Mouse (Mus musculus): Measurements from ENCODE around the gene Pcnx2. TPM values are rescaled to one million over a fixed set of nuclear protein-coding genes. Genes with fewer than 3 reads are reported as not detected.
A peak's percentile ranks its signal among the peaks of the same experiment; 100 is the strongest.

The Pcnx2 gene
- total RNA-seq (2014; fragmentation: Nextera tagmentation) (not detected in 2 replicates), total RNA-seq (2017) (0.12 and 0.16 TPM in 2 replicates), polyA plus RNA-seq (2012) (not detected in 2 replicates)

DNA sequence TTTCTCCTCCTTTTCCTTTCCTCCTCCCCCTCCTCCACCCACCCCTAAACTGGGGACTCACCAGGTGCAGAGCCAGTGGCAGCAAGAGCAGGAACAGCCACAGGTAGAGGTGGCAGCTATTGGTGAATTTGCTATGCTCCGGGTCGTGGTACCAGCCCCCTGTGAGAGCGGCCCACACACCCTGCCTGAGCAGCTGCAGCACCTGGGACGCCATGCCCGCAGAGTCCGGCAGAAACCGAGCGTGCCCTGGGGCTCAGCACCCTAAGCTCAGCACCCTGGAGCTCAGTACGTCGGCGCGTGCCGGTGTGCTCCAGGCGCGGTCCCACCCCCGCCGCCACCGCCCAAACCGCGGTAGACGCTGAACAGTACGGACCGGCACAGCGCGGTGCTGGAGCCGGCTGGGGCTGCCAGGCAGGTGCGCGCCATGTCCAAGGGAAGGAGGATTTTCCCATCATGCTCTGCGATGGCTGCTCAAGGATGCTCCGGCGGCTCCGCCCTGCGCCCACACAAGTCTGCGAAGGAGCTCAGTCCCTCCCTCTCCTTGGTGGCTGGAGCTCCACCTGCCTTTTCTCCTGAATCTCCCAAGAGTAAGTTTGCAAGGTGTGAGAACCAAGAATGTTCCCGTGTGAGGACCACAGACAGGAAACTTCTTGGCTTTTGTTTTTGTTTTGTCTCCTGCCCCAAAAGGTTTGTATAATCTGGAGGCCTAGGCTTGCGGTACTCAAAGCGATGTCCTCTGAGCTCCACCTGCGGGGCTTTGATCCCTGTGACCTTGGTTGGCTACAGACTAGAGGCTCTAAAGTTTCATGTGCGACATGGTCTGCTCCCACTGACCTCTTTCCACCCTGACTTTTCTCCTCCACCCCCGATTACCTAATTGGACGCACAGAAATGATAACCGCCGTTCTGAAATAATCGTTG is at the start of gene Pcnx2:
Gene Pcnx2 (minus strand): TSS at position 450 of the 921 bp plus-strand sequence.
- TF ChIP-seq CTCF (IDR thresholded peaks at IDR 0.05; ENCODE audit: low read depth, low read length) (no peak), POLR2AphosphoS5 (IDR thresholded peaks at IDR 0.05; ENCODE audit: insufficient replicate concordance, low read depth, low read length) (no peak), GATA1 (IDR thresholded peaks at IDR 0.05; ENCODE audit: borderline replicate concordance, low read length) (no peak), GATA2 (IDR thresholded peaks at IDR 0.05; ENCODE audit: borderline replicate concordance, low read depth, low read length) (no peak), TAL1 (conservative IDR thresholded peaks at IDR 0.05; ENCODE audit: low read depth, low read length) (no peak)
- H3K4me3 ChIP-seq (ENCODE audit: low read depth, low read length) = peak within 1 kb of the TSS; percentile 45; the same call in 1 of the 2 replicates
- H3K4me1 ChIP-seq (ENCODE audit: insufficient read depth, low read depth, low read length) = no peaks in the 10 kb centered on the region
- DNase-seq (ENCODE audit: low spot score) = no peak
- peaks cover 52% of the 10 kb centered on the region for H3K9me3 ChIP-seq (replicated peaks)
- no peaks in the 10 kb centered on the region for H3K36me3 ChIP-seq (replicated peaks)
- ATAC-seq (ENCODE audit: extremely low read depth, insufficient number of reproducible peaks, low FRiP score, poor library complexity, severe bottlenecking) = no peak
- no peaks in the 10 kb centered on the region for H3K27me3 ChIP-seq (ENCODE audit: insufficient read depth, low read length)

DNA sequence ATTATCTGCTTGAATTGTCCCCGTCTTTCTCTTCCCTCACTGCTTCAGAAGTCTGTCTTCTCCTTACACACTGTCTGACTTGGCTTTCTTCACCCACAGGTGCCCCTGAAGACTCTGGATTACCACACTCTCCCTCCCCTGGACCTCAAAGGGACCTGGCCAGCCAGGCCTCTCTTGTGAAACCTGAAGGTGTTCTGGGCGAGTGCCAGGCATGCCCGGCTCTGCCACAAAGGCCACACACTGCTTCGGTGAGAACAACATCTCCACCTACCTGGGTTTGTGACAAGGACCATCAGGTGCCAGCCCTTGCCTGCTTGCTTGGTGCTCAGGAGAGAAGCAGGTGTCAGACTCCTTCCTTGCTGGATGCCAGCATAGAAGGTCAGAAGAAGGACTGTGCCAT is 46.4 kb upstream of the Pcnx2 start:
- peaks cover 92% of the 10 kb centered on the region for H3K9me3 ChIP-seq (replicated peaks)
- no peaks in the 10 kb centered on the region for H3K27me3 ChIP-seq (ENCODE audit: insufficient read depth, low read length)
- no peaks in the 10 kb centered on the region for H3K36me3 ChIP-seq (replicated peaks)
- no peak for ATAC-seq (ENCODE audit: extremely low read depth, insufficient number of reproducible peaks, low FRiP score, poor library complexity, severe bottlenecking)
- H3K4me3 ChIP-seq (ENCODE audit: low read depth, low read length) = no peak overlapping the region
- H3K4me1 ChIP-seq (ENCODE audit: insufficient read depth, low read depth, low read length) = no peaks in the 10 kb centered on the region
- DNase-seq (ENCODE audit: low spot score) = no peak
- TF ChIP-seq TAL1 (conservative IDR thresholded peaks at IDR 0.05; ENCODE audit: low read depth, low read length) = no peak
- TF ChIP-seq GATA2 (IDR thresholded peaks at IDR 0.05; ENCODE audit: borderline replicate concordance, low read depth, low read length) = no peak
- no peak for TF ChIP-seq CTCF (IDR thresholded peaks at IDR 0.05; ENCODE audit: low read depth, low read length)
- TF ChIP-seq POLR2AphosphoS5 (IDR thresholded peaks at IDR 0.05; ENCODE audit: insufficient replicate concordance, low read depth, low read length) = no peak
- TF ChIP-seq GATA1 (IDR thresholded peaks at IDR 0.05; ENCODE audit: borderline replicate concordance, low read length) = no peak

DNA sequence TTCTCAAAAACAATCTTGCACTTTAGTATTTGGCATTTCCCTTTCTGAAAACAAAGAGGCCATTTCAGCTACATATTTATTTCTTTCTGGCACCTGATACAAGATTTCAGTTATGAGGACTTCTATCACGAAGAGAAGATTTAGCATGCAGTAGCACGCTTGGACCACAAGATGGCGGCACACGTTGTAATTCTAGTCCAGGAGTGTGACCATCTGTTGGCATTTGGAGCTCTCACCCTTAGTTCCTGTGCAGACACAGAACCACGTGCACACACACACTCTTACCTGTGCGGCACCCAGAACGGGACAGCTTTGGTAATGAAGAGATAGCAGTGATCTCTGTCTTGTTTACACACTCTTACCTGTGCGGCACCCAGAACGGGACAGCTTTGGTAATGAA is 37.5 kb upstream of the Pcnx2 start:
- no peak for ATAC-seq (ENCODE audit: extremely low read depth, insufficient number of reproducible peaks, low FRiP score, poor library complexity, severe bottlenecking)

DNA sequence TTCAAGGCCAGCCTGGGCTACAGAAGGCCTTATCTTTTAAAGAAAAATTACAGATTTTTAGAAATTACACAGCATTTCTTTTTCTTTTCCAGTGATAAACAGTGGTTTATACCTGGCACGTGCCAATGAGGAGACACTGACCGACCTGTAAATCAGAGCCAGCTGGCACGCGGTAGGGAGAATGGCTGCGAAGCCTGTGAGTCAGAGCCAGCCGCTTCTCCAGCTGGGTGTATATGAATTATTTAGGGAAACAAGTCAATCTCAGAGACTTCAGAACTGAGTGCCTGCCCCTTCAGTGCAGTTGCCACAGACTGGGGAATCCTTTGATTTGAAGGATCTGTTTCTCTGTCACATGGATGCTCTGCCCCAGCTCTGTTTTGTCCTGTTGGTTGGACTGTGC is 33.7 kb upstream of the Pcnx2 start:
- no peak for DNase-seq (ENCODE audit: low spot score)
- ATAC-seq (ENCODE audit: extremely low read depth, insufficient number of reproducible peaks, low FRiP score, poor library complexity, severe bottlenecking) = no peak
- no peak overlapping the region for H3K4me3 ChIP-seq (ENCODE audit: low read depth, low read length)

More for the DNA sequence above, 37.5 kb upstream of the Pcnx2 start:
- no peak overlapping the region for H3K4me3 ChIP-seq (ENCODE audit: low read depth, low read length)
- TF ChIP-seq TAL1 (conservative IDR thresholded peaks at IDR 0.05; ENCODE audit: low read depth, low read length) (no peak), POLR2AphosphoS5 (IDR thresholded peaks at IDR 0.05; ENCODE audit: insufficient replicate concordance, low read depth, low read length) (no peak), CTCF (IDR thresholded peaks at IDR 0.05; ENCODE audit: low read depth, low read length) (no peak), GATA2 (IDR thresholded peaks at IDR 0.05; ENCODE audit: borderline replicate concordance, low read depth, low read length) (no peak), GATA1 (IDR thresholded peaks at IDR 0.05; ENCODE audit: borderline replicate concordance, low read length) (no peak)
- DNase-seq (ENCODE audit: low spot score) = no peak
- H3K27me3 ChIP-seq (ENCODE audit: insufficient read depth, low read length) = no peaks in the 10 kb centered on the region
- H3K36me3 ChIP-seq (replicated peaks) = no peaks in the 10 kb centered on the region
- H3K4me1 ChIP-seq (ENCODE audit: insufficient read depth, low read depth, low read length) = no peaks in the 10 kb centered on the region
- peaks cover 84% of the 10 kb centered on the region for H3K9me3 ChIP-seq (replicated peaks)

DNA sequence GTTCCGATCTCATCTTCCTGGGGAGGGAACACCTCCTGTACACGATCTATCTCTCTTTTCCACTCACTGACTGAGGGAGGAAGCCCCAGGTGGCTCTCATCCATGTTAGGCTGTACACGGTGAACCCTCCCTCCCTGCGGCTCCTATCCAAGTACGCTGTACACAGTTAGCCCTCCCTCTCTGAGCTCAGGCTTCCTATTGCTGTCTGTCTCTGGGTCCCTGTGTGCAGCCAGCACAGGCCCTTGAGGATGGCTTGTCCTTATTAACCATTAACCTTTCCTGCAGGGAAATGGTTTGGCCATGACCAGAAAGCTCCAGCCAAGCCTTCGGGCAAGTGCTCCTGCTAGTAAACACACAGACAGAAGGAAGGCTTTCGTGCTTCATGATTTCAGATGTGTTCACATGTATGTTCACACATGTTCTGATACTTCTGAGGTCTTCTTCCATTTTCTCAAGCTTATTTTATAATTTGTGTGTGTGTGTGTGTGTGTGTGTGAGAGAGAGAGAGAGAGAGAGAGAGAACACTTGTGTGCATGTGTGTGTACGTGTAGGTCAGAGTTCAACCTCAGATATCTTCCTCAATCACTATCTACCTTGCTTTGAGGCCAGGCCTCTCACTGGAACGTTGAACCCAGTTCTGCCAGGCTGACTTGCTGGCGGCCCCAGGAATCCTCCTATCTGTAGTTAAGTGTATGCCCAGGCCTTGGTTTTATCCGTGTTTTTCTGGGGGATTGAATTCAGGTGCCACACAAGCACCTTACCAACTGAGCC is 32.3 kb upstream of the Pcnx2 start:
- no peak for TF ChIP-seq POLR2AphosphoS5 (IDR thresholded peaks at IDR 0.05; ENCODE audit: insufficient replicate concordance, low read depth, low read length)
- TF ChIP-seq GATA1 (IDR thresholded peaks at IDR 0.05; ENCODE audit: borderline replicate concordance, low read length) = no peak
- peaks cover 79% of the 10 kb centered on the region for H3K9me3 ChIP-seq (replicated peaks)
- no peak overlapping the region for H3K4me3 ChIP-seq (ENCODE audit: low read depth, low read length)
- peaks cover 3% of the 10 kb centered on the region; the same call in 1 of the 2 replicates for H3K27me3 ChIP-seq (ENCODE audit: insufficient read depth, low read length)
- DNase-seq (ENCODE audit: low spot score) = no peak
- no peak for ATAC-seq (ENCODE audit: extremely low read depth, insufficient number of reproducible peaks, low FRiP score, poor library complexity, severe bottlenecking)
- no peaks in the 10 kb centered on the region for H3K4me1 ChIP-seq (ENCODE audit: insufficient read depth, low read depth, low read length)
- no peaks in the 10 kb centered on the region for H3K36me3 ChIP-seq (replicated peaks)

More for the DNA sequence above, 33.7 kb upstream of the Pcnx2 start:
- no peaks in the 10 kb centered on the region for H3K4me1 ChIP-seq (ENCODE audit: insufficient read depth, low read depth, low read length)
- H3K9me3 ChIP-seq (replicated peaks) = peaks cover 80% of the 10 kb centered on the region
- no peaks in the 10 kb centered on the region for H3K27me3 ChIP-seq (ENCODE audit: insufficient read depth, low read length)
- no peak for TF ChIP-seq GATA2 (IDR thresholded peaks at IDR 0.05; ENCODE audit: borderline replicate concordance, low read depth, low read length)
- no peak for TF ChIP-seq GATA1 (IDR thresholded peaks at IDR 0.05; ENCODE audit: borderline replicate concordance, low read length)
- TF ChIP-seq TAL1 (conservative IDR thresholded peaks at IDR 0.05; ENCODE audit: low read depth, low read length) = no peak
- TF ChIP-seq CTCF (IDR thresholded peaks at IDR 0.05; ENCODE audit: low read depth, low read length) = no peak
- no peak for TF ChIP-seq POLR2AphosphoS5 (IDR thresholded peaks at IDR 0.05; ENCODE audit: insufficient replicate concordance, low read depth, low read length)
- H3K36me3 ChIP-seq (replicated peaks) = no peaks in the 10 kb centered on the region

DNA sequence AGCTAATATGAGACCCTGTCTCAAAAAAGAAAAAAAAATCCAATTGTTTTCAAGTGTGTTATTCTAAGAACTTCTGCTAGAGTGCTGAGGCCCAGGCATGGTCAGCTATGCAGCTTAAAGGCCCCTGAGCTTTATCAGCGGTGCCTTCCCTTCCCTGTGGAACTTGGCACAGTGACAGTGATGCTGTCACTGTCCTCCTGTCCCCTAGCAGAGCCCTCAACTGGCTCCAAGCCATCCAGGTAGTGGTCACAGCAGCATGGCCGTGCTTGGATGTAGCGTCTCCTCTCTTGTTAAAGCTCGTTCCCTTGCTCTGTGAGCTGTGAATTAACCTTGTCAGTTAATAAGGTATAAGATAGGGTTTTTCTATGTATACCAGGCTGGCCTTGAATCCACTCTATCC is 28.5 kb upstream of the Pcnx2 start:
- Histone ChIP-seq H3K4me1 (ENCODE audit: insufficient read depth, low read depth, low read length) (no peaks in the 10 kb centered on the region), H3K9me3 (replicated peaks) (peaks cover 74% of the 10 kb centered on the region), H3K36me3 (replicated peaks) (no peaks in the 10 kb centered on the region), H3K4me3 (ENCODE audit: low read depth, low read length) (no peak overlapping the region), H3K27me3 (ENCODE audit: insufficient read depth, low read length) (peaks cover 3% of the 10 kb centered on the region; the same call in 1 of the 2 replicates)
- no peak for DNase-seq (ENCODE audit: low spot score)
- no peak for ATAC-seq (ENCODE audit: extremely low read depth, insufficient number of reproducible peaks, low FRiP score, poor library complexity, severe bottlenecking)
- TF ChIP-seq CTCF (IDR thresholded peaks at IDR 0.05; ENCODE audit: low read depth, low read length) (no peak), GATA1 (IDR thresholded peaks at IDR 0.05; ENCODE audit: borderline replicate concordance, low read length) (no peak), POLR2AphosphoS5 (IDR thresholded peaks at IDR 0.05; ENCODE audit: insufficient replicate concordance, low read depth, low read length) (no peak), TAL1 (conservative IDR thresholded peaks at IDR 0.05; ENCODE audit: low read depth, low read length) (no peak), GATA2 (IDR thresholded peaks at IDR 0.05; ENCODE audit: borderline replicate concordance, low read depth, low read length) (no peak)

Data from G1E (cell line).